Mouse (Mus musculus) lung, embryonic 15.5 days (tissue): Measurements from ENCODE around the gene Idh3a. TPM values are rescaled to one million over a fixed set of nuclear protein-coding genes. Genes with fewer than 3 reads are reported as not detected.

Experiments
- ATAC-seq: fragments of 200-750 bp; cut with Nextera tagmentation; 2 replicates; pipeline ENCODE4 v1.8.0; 2017; ENCODE audit warnings: moderate number of reproducible peaks, borderline replicate concordance; ENCODE audit not compliant: low FRiP score, low TSS enrichment; ENCODE audit errors: extremely low read depth
- H3K27ac ChIP-seq: fragments of 300-500 bp; sonication (generic); 2 replicates; pipeline ENCODE4 v1.5.1; 2015; ENCODE audit warnings: moderate library complexity, mild to moderate bottlenecking, inconsistent platforms
- H3K27me3 ChIP-seq: fragments of 300-500 bp; sonication (generic); 2 replicates; pipeline ENCODE4 v1.6.1; 2015; ENCODE audit warnings: inconsistent platforms
- H3K36me3 ChIP-seq: fragments of 300-500 bp; sonication (generic); 2 replicates; pipeline ENCODE4 v1.6.1; 2015; ENCODE audit warnings: inconsistent platforms
- H3K4me1 ChIP-seq: fragments of 300-500 bp; sonication (generic); 2 replicates; pipeline ENCODE4 v1.6.1; 2015; ENCODE audit warnings: inconsistent platforms
- H3K4me2 ChIP-seq: fragments of 300-500 bp; sonication (generic); 2 replicates; pipeline ENCODE4 v1.6.1; 2015; ENCODE audit warnings: inconsistent platforms, mild to moderate bottlenecking, moderate library complexity
- H3K4me3 ChIP-seq: fragments of 300-500 bp; sonication (generic); 2 replicates; pipeline ENCODE4 v1.5.1; 2015; ENCODE audit warnings: mild to moderate bottlenecking, inconsistent platforms
- H3K9ac ChIP-seq: fragments of 300-500 bp; sonication (generic); 2 replicates; pipeline ENCODE4 v1.6.1; 2015; ENCODE audit warnings: inconsistent platforms
- H3K9me3 ChIP-seq: fragments of 300-500 bp; sonication (generic); 2 replicates; pipeline ENCODE4 v1.6.1; 2016; ENCODE audit warnings: inconsistent platforms
- WGBS: fragments of 180-500 bp; shearing (Covaris S2); methylation state at CpG from one replicate; pipeline ENCODE4 v1.1.7; 2015; 5-methylcytosine and 5-hydroxymethylcytosine counted together
- polyA plus RNA-seq: library from polyadenylated mRNA; unstranded; fragments of >200 nt; fragmentation: Nextera tagmentation; extraction: Ambion mirVana; gene quantifications from 2 replicates; pipeline ENCODE4 v1.2.1, GENCODE M21; 2015

Gene Idh3a
- polyA plus RNA-seq, 1 experiment from 2014 or later: 109 TPM

GRCm38 (mm10) chr9:54596752-54597465 is 10.8 kb downstream of the Idh3a start:
- Histone ChIP-seq H3K4me1 (no peaks in the 10 kb centered on the region), H3K9ac (no peak overlapping the region), H3K36me3 (peaks cover 76% of the 10 kb centered on the region), H3K4me3 (no peak overlapping the region), H3K27me3 (no peaks in the 10 kb centered on the region), H3K4me2 (no peak overlapping the region), H3K9me3 (no peaks in the 10 kb centered on the region), H3K27ac (no peak overlapping the region)
- no peak for ATAC-seq
- WGBS: 93% methylated on average over 15 of the region's 15 CpGs

- Histone ChIP-seq H3K4me2 (no peak overlapping the region), H3K4me3 (no peak overlapping the region), H3K36me3 (peaks cover 53% of the 10 kb centered on the region), H3K27ac (no peak overlapping the region), H3K9me3 (no peaks in the 10 kb centered on the region), H3K9ac (no peak overlapping the region), H3K4me1 (no peaks in the 10 kb centered on the region), H3K27me3 (no peaks in the 10 kb centered on the region)
- 83% methylated on average over 2 of the region's 2 CpGs for WGBS
- no peak for ATAC-seq
Observed at GRCm38 (mm10) chr9:54602386-54602785, 16.3 kb downstream of the Idh3a start.

- Histone ChIP-seq H3K9ac (no peak overlapping the region), H3K36me3 (peaks cover 47% of the 10 kb centered on the region), H3K9me3 (no peaks in the 10 kb centered on the region), H3K27me3 (no peaks in the 10 kb centered on the region), H3K4me1 (no peaks in the 10 kb centered on the region), H3K4me3 (no peak overlapping the region), H3K27ac (no peak overlapping the region), H3K4me2 (no peak overlapping the region)
- 84% methylated on average over 7 of the region's 7 CpGs for WGBS
- no peak for ATAC-seq
Observed at GRCm38 (mm10) chr9:54602916-54603315, 16.8 kb downstream of the Idh3a start.

DNA sequence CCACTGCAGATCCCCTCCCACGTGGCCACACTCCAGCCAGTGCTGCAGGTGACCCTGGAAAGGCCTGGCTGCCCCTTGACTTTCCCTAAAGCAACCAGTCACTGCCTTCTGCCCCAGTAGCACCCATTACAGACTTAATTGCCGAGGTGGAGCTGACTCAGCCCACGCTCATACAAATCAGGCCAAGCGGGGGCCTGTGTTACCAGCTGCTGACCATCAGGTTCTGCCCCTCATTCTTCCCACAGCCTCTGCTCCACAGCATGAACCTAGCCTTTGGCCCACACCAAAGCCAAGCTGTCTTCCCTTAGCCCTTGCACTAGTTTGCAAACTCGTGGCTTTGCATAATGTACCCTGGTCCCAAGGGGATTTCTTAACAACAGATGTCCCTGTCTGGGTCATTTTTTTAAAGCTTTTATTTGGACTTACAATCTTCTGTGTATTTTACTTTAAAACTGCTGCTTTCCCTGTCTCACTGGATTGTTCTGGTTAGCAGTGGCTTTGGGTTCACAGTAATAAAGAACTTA is 18.1 kb downstream of the Idh3a start:
- H3K9me3 ChIP-seq: no peaks in the 10 kb centered on the region
- no peak overlapping the region for H3K9ac ChIP-seq
- H3K4me3 ChIP-seq: no peak overlapping the region
- peaks cover 36% of the 10 kb centered on the region for H3K36me3 ChIP-seq
- no peak overlapping the region for H3K27ac ChIP-seq
- 83% methylated on average over 5 of the region's 5 CpGs for WGBS
- no peak overlapping the region for H3K4me2 ChIP-seq
- no peaks in the 10 kb centered on the region for H3K4me1 ChIP-seq
- ATAC-seq: no peak
- no peaks in the 10 kb centered on the region for H3K27me3 ChIP-seq

- 53% methylated on average over 4 of the region's 4 CpGs for WGBS
- H3K36me3 ChIP-seq: peaks cover 29% of the 10 kb centered on the region
Observed at GRCm38 (mm10) chr9:54604886-54605285, 18.8 kb downstream of the Idh3a start.

GRCm38 (mm10) chr9:54612781-54613191 is 26.7 kb downstream of the Idh3a start:
- 73% methylated on average over 5 of the region's 5 CpGs for WGBS
- H3K36me3 ChIP-seq: no peaks in the 10 kb centered on the region
- no peak overlapping the region for H3K27ac ChIP-seq

More at GRCm38 (mm10) chr9:54604886-54605285, 18.8 kb downstream of the Idh3a start:
- ATAC-seq: no peak
- H3K27me3 ChIP-seq: no peaks in the 10 kb centered on the region
- H3K4me2 ChIP-seq: no peak overlapping the region
- no peaks in the 10 kb centered on the region for H3K9me3 ChIP-seq
- H3K9ac ChIP-seq: no peak overlapping the region
- H3K4me3 ChIP-seq: no peak overlapping the region
- no peak overlapping the region for H3K27ac ChIP-seq
- H3K4me1 ChIP-seq: no peaks in the 10 kb centered on the region

GRCm38 (mm10) chr9:54614182-54614850 is 28.2 kb downstream of the Idh3a start:
- no peak overlapping the region for H3K4me3 ChIP-seq
- no peak for ATAC-seq
- H3K4me2 ChIP-seq: no peak overlapping the region
- no peak overlapping the region for H3K27ac ChIP-seq
- H3K36me3 ChIP-seq: no peaks in the 10 kb centered on the region
- WGBS: 32% methylated on average over 13 of the region's 13 CpGs
- no peak overlapping the region for H3K9ac ChIP-seq
- H3K4me1 ChIP-seq: no peaks in the 10 kb centered on the region
- no peaks in the 10 kb centered on the region for H3K27me3 ChIP-seq
- H3K9me3 ChIP-seq: no peaks in the 10 kb centered on the region

More at GRCm38 (mm10) chr9:54612781-54613191, 26.7 kb downstream of the Idh3a start:
- no peaks in the 10 kb centered on the region for H3K9me3 ChIP-seq
- no peaks in the 10 kb centered on the region for H3K4me1 ChIP-seq
- H3K4me2 ChIP-seq: no peak overlapping the region
- no peak overlapping the region for H3K4me3 ChIP-seq
- H3K27me3 ChIP-seq: no peaks in the 10 kb centered on the region
- H3K9ac ChIP-seq: no peak overlapping the region
- ATAC-seq: no peak

GRCm38 (mm10) chr9:54627240-54627639 is 41.1 kb downstream of the Idh3a start:
- Histone ChIP-seq H3K4me1 (no peaks in the 10 kb centered on the region), H3K36me3 (no peaks in the 10 kb centered on the region), H3K4me2 (no peak overlapping the region), H3K9me3 (no peaks in the 10 kb centered on the region), H3K4me3 (no peak overlapping the region), H3K27ac (no peak overlapping the region), H3K9ac (no peak overlapping the region), H3K27me3 (no peaks in the 10 kb centered on the region)
- no peak for ATAC-seq
- WGBS: 86% methylated on average over 5 of the region's 5 CpGs

- H3K4me1 ChIP-seq: no peaks in the 10 kb centered on the region
- ATAC-seq: no peak
- H3K36me3 ChIP-seq: no peaks in the 10 kb centered on the region
- H3K27me3 ChIP-seq: no peaks in the 10 kb centered on the region
- no peak overlapping the region for H3K9ac ChIP-seq
- no peaks in the 10 kb centered on the region for H3K9me3 ChIP-seq
- no peak overlapping the region for H3K4me2 ChIP-seq
- 77% methylated on average over 4 of the region's 4 CpGs for WGBS
- no peak overlapping the region for H3K4me3 ChIP-seq
- no peak overlapping the region for H3K27ac ChIP-seq
Observed at GRCm38 (mm10) chr9:54628752-54629151, 42.6 kb downstream of the Idh3a start.

GRCm38 (mm10) chr9:54629613-54630261 is 43.6 kb downstream of the Idh3a start:
- H3K4me3 ChIP-seq: no peak overlapping the region
- H3K4me2 ChIP-seq: no peak overlapping the region
- H3K27ac ChIP-seq: no peak overlapping the region
- ATAC-seq: no peak
- H3K4me1 ChIP-seq: no peaks in the 10 kb centered on the region
- WGBS: 81% methylated on average over 5 of the region's 5 CpGs
- H3K36me3 ChIP-seq: no peaks in the 10 kb centered on the region
- no peak overlapping the region for H3K9ac ChIP-seq
- no peaks in the 10 kb centered on the region for H3K9me3 ChIP-seq
- no peaks in the 10 kb centered on the region for H3K27me3 ChIP-seq

GRCm38 (mm10) chr9:54630905-54631304 is 44.8 kb downstream of the Idh3a start:
- Histone ChIP-seq H3K4me3 (no peak overlapping the region), H3K4me1 (no peaks in the 10 kb centered on the region), H3K27ac (no peak overlapping the region), H3K9me3 (no peaks in the 10 kb centered on the region), H3K9ac (no peak overlapping the region), H3K4me2 (no peak overlapping the region), H3K36me3 (no peaks in the 10 kb centered on the region), H3K27me3 (no peaks in the 10 kb centered on the region)
- no peak for ATAC-seq

DNA sequence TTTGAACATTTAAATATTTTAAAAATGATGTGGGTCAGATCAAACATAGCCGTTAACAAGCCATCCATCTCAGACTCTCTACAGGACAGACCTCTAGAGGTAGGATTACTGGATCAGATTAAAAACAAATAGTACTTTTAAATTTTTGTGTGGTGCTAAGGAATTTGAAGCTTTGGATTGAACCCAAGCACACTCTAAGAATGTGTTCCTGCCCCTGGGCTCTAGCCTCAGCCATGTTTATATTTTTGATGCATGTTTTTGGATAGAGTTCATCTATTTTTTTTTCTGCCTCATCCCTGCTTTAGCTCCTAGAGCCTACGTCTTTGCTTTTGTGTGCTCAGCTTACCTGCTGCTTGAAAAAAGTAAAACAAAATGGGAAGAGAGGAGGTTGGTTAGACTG is 47.3 kb downstream of the Idh3a start:
- H3K9me3 ChIP-seq: no peaks in the 10 kb centered on the region
- no peak for ATAC-seq
- H3K27me3 ChIP-seq: no peaks in the 10 kb centered on the region
- no peak overlapping the region for H3K4me2 ChIP-seq
- H3K27ac ChIP-seq: no peak overlapping the region
- no peak overlapping the region for H3K4me3 ChIP-seq
- 61% methylated on average over 2 of the region's 2 CpGs for WGBS
- no peaks in the 10 kb centered on the region for H3K4me1 ChIP-seq
- H3K9ac ChIP-seq: no peak overlapping the region
- no peaks in the 10 kb centered on the region for H3K36me3 ChIP-seq
